1 mouse cellular context compared by ENCODE assay signal in genomic region chr3:88575540-88575939, GRCm38 (mm10).
TF ChIP-seq lines count a peak whose summit lies in the region.

Gene Ssr2 (plus strand): TSS chr3:88575876.

TF ChIP-seq in CH12.LX, 34 proteins besides CTCF, POLR2A, EP300 and RAD21 (continued from another document):
- no peak for TF ChIP-seq IRF4 (IDR thresholded peaks at IDR 0.05; ENCODE audit: low read depth, low read length)
- TF ChIP-seq ETS1 (conservative IDR thresholded peaks at IDR 0.05; ENCODE audit: low read depth, low read length) = no peak
- TF ChIP-seq RCOR1 (conservative IDR thresholded peaks at IDR 0.05; ENCODE audit: low read depth, low read length) = no peak
- no peak for TF ChIP-seq MYC (IDR thresholded peaks at IDR 0.05; ENCODE audit: low read depth, low read length)
- no peak for TF ChIP-seq USF2 (conservative IDR thresholded peaks at IDR 0.05; ENCODE audit: low read depth, low read length)
- TF ChIP-seq PAX5 (IDR thresholded peaks at IDR 0.05; ENCODE audit: low read length) = no peak
- no peak for TF ChIP-seq POLR2AphosphoS2 (IDR thresholded peaks at IDR 0.05; ENCODE audit: low read depth, low read length)
